Mouse (Mus musculus) splenic B cell, adult 2 months (primary cell): ENCODE measurements around the gene Cyp4a32.
"Not testable (repeated sequence)": the region's sequence is repeated elsewhere in the genome, so short reads cannot be mapped to it uniquely, and the experiment has no call there.

Experiments
- DNase-seq: peaks from one replicate; pipeline ENCODE4 v3.0.0-alpha.2; 2011; ENCODE audit warnings: low read depth, low spot score
- H3K27me3 ChIP-seq: 2 replicates; pipeline ENCODE4 v1.6.1; 2012; ENCODE audit warnings: mild to moderate bottlenecking, low read length, moderate library complexity, mixed read lengths; ENCODE audit not compliant: control insufficient read depth, poor library complexity, insufficient read depth, severe bottlenecking
- H3K36me3 ChIP-seq: 2 replicates; pipeline ENCODE4 v1.6.1; 2012; ENCODE audit warnings: mild to moderate bottlenecking, low read length, moderate library complexity, mixed read lengths; ENCODE audit not compliant: control insufficient read depth, poor library complexity, insufficient read depth, severe bottlenecking

The Cyp4a32 gene

DNA sequence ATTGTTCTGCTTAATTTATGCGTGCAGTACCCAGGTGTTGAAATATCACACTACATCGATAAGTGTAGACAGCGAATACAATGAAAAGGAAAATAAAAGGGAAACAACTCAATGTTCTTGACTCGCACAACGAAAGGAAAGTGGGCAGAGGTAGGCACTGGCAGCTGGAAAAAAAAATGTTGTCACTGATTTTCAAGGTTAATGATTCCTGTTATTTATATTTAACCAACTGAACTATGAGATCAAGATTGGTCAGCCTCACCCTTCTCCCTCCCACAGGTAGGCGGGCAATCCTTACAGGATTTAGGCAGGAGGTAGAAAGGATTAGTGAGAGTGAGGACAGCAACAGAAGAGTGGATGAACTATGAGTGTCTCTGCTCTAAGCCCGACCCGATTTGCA, at the start of gene Cyp4a32:
Gene Cyp4a32, plus strand, starts transcription at position 359 of the 400 bp plus-strand sequence.
- H3K36me3 ChIP-seq, DNase-seq: not testable (repeated sequence)

DNA sequence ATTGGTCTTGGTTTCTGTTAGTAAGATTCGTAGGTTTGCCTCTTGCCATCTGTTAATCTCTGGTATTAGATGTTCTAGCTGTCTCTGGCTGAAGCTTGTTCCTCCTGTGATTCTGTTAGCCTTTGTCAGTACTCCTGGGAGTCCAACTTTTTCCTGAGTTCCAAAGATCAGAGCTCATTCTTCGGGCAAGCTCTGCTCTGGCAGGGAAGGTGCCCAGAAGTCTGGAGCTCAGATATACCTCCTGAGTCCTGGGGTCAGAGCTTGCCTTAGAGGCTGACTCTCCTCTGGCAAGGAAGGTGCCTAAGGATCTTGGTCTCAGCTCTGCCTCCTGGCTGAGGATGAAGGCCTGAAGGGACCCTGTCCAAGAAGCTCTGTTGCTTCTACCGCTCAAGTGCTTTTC, 48.0 kb upstream of the Cyp4a32 start:
- DNase-seq = no peak
- no peaks in the 10 kb centered on the region for H3K36me3 ChIP-seq
- H3K27me3 ChIP-seq = no peaks in the 10 kb centered on the region

More for the DNA sequence above, at the start of gene Cyp4a32:
- not testable (repeated sequence) for H3K27me3 ChIP-seq

DNA sequence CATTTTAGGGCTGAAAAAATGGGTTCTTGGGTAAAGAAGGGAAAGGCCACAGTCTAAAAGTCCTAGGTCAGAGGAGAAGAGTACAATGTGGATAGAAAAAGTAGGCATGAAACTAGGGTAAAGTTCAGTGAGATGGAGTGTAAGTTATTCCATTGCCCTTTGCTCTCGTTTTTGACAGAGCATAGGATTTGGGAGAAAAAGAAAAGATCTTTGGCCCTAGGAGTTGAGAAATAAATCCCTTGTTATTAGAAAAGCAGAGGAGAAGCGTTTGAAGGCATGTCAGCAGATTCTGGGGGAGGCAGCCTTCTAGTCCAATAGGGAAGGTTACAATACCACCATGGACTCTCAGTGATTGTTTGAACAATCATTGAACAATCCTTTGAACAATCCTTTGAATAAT, 45.3 kb upstream of the Cyp4a32 start:
- no peak for DNase-seq
- H3K27me3 ChIP-seq = no peaks in the 10 kb centered on the region
- no peaks in the 10 kb centered on the region for H3K36me3 ChIP-seq

DNA sequence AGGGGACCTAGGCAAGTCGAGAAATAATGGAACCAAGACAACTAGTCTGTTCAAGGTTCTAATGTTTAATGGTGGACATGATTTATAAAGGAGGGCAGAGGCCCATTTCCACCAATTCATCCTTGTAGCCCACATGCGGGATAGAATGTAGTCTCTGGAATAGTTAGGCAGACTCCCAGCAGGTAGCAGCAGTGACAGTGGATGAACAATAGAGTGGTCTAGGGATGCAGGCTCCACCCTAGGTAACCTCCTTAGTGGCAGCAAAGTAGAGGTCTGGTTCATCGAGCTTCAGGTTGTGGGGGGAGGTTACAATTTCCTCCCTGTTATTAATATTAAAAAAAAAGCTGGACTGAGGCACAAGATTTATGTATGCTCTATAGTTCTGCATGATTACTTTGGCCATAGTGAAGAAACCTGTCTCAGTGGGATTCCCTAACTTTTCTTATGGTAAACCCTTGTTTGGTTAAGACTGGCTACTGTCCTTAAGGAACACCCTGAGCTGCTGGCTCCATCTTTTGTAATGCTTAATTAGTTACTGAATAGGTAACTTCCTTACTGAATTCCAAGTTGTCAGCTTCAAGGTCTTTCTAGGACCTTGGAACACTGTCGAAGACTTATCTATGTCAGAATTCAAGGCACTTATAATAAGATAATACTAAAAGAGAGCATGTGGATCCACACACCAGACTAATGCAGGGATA, 42.8 kb upstream of the Cyp4a32 start:
- no peak for DNase-seq
- Histone ChIP-seq H3K27me3 (no peaks in the 10 kb centered on the region), H3K36me3 (no peaks in the 10 kb centered on the region)

DNA sequence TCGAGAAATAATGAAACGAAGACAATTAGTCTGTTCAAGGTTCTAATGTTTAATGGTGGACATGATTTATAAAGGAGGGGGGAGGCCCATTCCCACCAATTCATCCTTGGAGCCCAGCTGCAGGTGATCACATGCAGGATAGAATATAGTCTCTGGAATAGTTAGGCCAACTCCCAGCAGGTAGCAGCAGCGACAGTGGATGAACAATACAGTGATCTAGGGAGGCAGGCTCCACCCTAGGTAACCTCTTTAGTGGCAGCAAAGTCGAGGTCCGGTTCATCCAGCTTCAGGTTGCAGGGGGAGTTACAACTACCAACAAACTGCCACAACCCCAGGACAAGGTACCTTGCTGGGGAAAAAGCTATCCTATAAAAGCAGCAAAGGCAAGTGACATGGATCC, 39.5 kb upstream of the Cyp4a32 start:
- not testable (repeated sequence) for H3K36me3 ChIP-seq, DNase-seq, H3K27me3 ChIP-seq

DNA sequence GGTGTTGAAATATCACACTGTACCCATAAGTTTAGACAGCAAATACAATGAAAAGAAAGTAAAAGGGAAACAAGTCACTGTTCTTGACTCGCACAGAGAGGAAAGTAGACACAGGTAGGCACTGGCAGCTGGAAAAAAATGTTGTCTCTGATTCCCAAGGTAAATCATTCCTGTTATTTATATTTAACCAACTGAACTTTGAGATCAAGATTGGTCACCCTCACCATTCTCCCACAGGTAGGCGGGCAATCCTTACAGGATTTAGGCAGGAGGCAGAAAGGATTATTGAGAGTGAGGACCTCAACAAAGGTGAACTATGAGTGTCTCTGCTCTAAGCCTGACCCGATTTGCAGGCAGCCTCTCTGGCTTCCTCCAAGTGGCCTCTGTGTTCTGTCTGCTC, 37.4 kb upstream of the Cyp4a32 start, which contains the start of gene Cyp4a31:
Gene Cyp4a31, plus strand, starts transcription at position 249 of the 400 bp plus-strand sequence.
- H3K27me3 ChIP-seq = no peaks in the 10 kb centered on the region
- DNase-seq = no peak
- H3K36me3 ChIP-seq = no peaks in the 10 kb centered on the region

DNA sequence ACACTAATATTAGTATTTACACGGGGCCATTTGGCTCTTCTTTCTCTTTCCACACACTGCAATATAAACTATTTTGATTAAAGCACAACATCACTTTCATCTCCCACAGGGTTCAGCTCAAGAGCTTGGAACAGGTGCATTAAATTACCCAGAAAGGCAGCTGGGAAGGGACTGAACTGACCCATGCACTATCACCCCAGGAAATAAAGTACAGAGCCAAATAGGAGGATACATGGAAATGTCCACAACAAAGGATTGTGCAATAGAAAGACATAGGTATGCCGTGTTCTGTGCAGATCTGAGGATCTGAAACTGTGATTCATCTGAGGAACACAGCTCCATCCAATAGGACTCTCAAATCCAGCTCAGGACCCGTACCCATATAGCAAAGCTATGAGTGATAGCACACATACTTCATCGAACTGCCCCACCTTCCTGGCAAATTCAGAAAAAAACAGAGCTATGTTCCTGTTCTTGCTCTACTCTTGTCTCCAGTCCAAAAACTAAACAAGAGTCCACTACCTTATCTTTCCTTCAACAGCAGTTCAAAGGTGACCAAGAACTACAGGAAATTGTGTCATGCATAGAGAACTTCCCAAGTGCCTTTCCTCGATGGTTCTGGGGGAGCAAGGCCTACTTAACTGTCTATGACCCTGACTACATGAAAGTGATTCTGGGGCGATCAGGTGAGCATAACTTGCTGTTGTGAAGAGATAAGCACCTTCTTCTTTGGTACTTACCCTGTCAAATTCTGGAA, 36.1 kb upstream of the Cyp4a32 start:
- not testable (repeated sequence) for DNase-seq, H3K36me3 ChIP-seq, H3K27me3 ChIP-seq

DNA sequence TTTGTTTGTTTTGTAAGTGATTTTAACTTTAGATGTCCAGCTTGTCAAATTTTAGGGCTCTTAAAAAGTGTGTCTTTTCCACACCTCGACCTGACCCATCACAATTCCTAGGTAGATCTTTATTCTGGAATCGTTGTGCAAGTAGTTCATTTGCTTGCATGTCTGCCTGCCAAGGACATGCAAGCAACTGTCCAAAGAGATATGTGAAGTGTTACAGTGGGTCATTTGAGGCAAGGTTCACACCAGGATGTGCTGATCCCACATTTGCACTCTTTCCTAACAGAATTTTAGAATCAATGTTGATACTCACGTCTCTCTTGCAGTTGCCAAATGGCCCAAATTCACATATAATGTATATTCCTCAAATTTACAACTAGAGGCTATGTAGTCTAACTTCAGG, 25.5 kb upstream of the Cyp4a32 start:
- no peak for DNase-seq
- Histone ChIP-seq H3K27me3 (no peaks in the 10 kb centered on the region), H3K36me3 (no peaks in the 10 kb centered on the region)

DNA sequence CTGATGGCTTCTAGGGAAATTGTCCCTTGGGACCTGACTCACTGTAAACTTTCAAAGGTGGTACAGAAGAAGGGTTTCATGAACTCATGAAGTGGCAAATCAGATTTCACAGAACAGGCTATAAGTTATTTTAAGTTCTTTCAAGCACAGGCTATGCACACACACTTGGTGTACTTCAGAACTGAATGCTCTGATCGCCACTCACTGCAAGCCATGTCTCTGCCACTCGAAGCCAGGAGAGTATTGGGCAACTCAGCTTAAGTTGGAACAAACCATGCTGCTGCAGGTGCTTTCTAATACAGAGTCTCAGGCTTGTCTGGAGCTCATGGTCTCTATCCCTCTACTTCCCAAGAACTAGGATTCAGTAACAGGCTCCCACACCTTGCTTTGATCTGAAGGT, 25.0 kb upstream of the Cyp4a32 start:
- DNase-seq = no peak
- no peaks in the 10 kb centered on the region for H3K36me3 ChIP-seq
- no peaks in the 10 kb centered on the region for H3K27me3 ChIP-seq

DNA sequence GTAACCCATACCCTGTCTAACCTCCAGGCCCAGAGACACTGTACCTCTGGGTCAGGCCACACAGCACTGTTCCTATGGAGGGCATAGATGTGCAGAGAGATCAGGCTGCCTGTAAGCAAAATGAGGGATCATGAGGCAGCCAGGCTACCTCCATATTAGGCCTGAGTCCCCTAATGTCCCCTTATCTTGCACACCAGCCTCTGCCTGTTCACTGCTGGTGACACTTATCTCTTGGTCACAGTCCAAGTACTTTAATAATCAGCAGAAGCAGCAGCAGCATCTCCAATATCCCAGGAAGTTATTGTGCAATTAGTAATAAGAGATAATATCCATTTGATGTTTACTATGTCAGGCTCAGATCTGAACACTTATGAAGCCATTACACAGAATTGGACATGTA, 17.7 kb upstream of the Cyp4a32 start:
- Histone ChIP-seq H3K36me3 (no peaks in the 10 kb centered on the region), H3K27me3 (no peaks in the 10 kb centered on the region)
- no peak for DNase-seq

DNA sequence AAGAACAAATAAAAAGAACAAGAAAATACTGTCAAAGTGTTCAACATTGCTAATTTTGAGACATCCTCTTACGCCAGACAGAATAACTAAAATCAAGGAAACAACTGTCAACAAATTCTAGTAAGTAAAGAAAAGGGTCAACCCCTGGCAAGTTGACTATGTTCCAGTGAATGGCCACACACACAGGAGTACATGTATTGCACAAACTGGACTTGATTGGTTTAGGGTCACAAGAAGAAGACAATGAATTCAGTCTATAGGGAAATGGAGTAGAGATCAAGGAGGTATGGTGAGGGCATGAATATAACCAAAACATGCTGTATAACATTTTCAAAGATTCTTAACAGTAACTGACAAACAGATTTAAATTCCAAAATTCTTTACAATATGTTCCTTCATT, 4.4 kb upstream of the Cyp4a32 start:
- no peak for DNase-seq
- H3K36me3 ChIP-seq = no peaks in the 10 kb centered on the region
- no peaks in the 10 kb centered on the region for H3K27me3 ChIP-seq

DNA sequence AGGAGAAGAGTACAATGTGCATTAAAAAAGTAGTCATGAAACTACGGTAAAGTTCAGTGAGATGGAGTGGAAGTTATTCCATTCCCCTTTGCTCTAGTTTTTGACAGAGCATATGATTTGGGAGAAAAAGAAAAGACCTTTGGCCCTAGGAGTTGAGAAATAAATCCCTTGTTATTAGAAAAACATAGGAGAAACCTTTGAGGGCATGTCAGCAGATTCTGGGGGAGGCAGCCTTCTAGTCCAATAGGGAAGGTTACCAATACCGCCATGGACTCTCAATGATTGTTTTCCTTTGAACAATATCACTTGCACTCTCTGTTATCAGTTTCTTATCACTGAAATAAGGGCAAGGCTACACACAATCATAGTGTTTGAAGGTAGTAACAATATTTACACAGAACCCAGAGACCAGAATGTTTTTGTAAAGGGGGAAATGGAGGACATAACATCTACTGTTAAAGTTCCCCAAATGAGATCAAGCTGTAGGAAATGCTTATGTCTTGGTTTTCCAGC, 3.9 kb upstream of the Cyp4a32 start:
- DNase-seq = no peak
- Histone ChIP-seq H3K27me3 (no peaks in the 10 kb centered on the region), H3K36me3 (no peaks in the 10 kb centered on the region)

DNA sequence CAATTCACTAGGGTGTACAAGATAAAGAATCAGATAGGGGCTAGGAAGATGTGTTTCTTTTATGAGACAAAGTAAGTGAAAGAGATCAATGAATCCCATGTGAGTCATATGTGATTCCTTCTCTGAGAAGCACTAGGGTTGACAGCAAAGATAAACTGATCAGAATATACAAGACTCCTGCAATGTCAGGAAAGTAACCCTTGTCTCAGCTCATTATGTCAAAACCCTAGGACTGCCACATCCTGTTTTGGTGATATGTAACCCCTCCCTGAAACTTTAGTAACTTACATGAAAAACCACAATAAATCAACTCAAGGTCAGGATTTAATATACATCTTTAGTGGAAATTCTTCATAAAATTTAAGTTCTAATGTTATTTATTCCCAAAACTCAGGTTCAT, 13.2 kb downstream of the Cyp4a32 start:
- H3K27me3 ChIP-seq = no peaks in the 10 kb centered on the region
- no peaks in the 10 kb centered on the region for H3K36me3 ChIP-seq
- no peak for DNase-seq

DNA sequence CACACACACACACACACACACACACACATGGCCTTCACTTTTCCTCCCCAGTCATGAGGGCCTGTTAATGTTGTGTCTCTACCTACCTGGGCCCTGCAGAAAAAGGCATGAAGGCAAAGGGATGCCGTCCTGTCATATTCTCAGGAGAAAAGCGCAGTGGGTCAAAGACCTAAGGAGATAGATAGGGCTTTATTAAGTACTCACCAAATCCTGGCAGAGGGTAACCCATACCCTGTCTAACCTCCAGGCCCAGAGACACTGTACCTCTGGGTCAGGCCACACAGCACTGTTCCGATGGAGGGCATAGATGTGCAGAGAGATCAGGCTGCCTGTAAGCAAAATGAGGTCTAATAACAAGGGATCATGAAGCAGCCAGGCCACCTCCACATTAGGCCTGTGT, 24.8 kb downstream of the Cyp4a32 start:
- not testable (repeated sequence) for DNase-seq, H3K36me3 ChIP-seq

DNA sequence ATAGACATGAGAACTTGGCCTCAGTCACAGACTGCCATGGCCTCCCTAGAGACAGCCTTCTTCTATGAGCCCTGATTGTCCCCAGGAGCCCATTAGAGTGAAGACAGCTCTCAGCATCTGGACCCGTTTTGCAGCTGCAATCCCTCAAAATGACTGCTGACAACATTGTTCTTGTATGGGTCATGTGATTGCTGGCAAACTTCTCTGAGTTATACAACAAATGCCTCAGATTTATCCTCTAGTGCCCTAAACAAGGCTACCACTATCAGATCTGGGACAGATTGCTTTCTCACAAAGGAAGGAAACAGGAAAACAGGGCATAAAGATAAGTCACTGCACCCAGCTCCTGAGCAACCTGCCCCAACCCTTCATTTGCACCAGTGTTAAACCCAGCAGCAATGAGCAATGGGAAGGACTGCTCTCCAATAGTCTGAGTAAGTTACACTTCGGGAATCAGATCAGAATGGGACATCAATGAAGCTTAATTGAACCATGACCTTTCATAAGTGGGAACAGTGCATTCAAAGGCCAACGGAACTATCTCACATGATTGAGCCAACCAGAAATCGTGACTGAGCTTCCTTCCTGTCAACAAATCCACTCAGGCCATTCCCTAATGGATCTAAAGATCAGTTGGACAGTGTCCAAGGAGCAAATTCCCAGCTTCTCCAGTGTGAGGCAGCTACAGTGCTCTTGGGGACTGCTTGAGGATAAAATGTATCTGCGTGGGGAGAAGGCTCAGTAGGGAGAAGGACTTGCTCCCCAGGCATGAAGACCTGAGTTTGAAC, 42.4 kb downstream of the Cyp4a32 start:
- no peaks in the 10 kb centered on the region for H3K36me3 ChIP-seq
- no peaks in the 10 kb centered on the region for H3K27me3 ChIP-seq
- no peak for DNase-seq

More for the DNA sequence above, 24.8 kb downstream of the Cyp4a32 start:
- not testable (repeated sequence) for H3K27me3 ChIP-seq
